Mouse (Mus musculus): ENCODE data around the gene Prox1. TPM values are rescaled to one million over a fixed set of nuclear protein-coding genes. Genes with fewer than 3 reads are reported as not detected.

The Prox1 gene
- 0.43 and 0.71 TPM in 2 replicates for polyA plus RNA-seq (2012; rRNA removed)

DNA sequence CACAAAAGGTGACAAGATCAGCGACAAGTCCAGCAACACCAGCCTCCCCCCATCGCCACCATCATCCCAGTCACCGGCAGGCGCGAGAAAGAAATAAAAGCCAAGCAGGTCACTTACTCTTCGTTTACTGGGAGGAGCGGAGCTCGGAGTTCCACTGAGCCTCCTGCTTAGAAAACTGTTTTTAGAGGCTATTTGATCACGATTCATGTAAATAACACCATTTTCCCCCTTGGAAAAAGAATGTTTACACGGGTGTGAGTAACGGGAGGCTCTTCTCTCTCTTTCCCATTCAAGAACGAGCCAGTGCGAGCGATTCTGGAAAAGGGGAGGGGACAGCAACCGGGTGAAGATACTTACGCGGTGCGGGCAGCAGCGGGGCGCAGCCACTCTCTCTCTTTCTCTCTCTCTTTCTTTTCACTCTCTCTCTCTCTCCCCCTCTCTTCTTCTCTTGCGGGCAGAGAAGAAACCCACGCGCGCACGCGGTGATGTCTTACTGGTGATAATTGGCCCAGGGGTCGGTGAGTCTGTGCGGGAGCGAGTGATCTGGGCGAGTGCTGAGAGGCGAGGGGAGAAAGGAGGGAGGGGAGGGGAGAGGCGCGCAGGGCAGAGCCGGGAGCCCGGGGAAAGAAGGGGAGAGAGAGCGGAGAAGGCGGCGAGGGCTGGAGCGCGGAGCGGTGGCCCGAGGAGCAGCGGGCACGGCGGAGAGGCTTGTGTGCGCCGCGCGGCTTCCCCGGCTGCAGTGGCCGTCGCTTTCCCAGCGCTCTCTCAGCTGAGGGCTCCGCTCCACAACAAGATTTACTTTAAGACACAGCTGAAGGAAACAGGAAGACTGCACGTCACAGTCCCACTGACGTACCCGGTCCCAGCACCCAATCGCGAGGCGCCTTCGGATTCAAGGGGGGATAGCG is at the start of gene Prox1:
TSS of gene Prox1 (minus strand) at position 804 of the 908 bp plus-strand sequence.
- Histone ChIP-seq H3K27me3 (ENCODE audit: control insufficient read depth, insufficient read depth, low read length) (peaks cover 32% of the 10 kb centered on the region), H3K27ac (ENCODE audit: control insufficient read depth, insufficient read depth, low read length) (no peak within 1 kb of the TSS), H3K4me3 (ENCODE audit: control insufficient read depth, insufficient read depth, low read length) (peak within 1 kb of the TSS; percentile 37), H3K4me1 (replicated peaks; ENCODE audit: control insufficient read depth, insufficient read depth, low read length) (no peaks in the 10 kb centered on the region), H3K36me3 (ENCODE audit: control insufficient read depth, insufficient read depth, low read length) (no peaks in the 10 kb centered on the region)
- TF ChIP-seq CTCF (IDR thresholded peaks at IDR 0.05; ENCODE audit: borderline replicate concordance, control insufficient read depth, extremely low read depth, insufficient read depth, low read length, poor library complexity): no peak
- TF ChIP-seq POLR2A (IDR thresholded peaks at IDR 0.05; ENCODE audit: control insufficient read depth, extremely low read depth, insufficient read depth, low read length, poor library complexity): no peak
- 3% methylated on average over 58 of the region's 62 CpGs for WGBS
- no peak for DNase-seq

DNA sequence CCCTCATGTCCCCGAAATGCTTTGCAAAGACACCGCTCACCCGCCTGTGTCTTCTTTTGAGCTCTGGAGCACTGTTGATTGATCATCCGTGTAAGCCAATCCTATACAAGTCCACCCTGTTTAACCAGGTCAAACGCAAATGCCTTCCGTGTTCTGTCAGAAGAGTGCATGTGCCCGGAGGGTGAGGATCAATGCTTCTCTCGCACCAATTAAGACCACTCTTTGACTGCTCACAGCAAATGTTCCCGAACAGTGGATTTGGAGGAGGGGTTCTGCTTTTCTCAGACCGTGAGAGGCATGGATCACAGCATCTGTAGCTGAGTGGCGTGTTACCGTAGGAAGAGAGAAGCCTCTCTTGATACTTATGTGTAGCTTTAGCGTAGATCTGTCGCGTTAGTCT is 46.1 kb upstream of the Prox1 start:
- DNase-seq: no peak
- H3K4me1 ChIP-seq (replicated peaks; ENCODE audit: control insufficient read depth, insufficient read depth, low read length): no peaks in the 10 kb centered on the region
- H3K36me3 ChIP-seq (ENCODE audit: control insufficient read depth, insufficient read depth, low read length): no peaks in the 10 kb centered on the region
- no peak overlapping the region for H3K4me3 ChIP-seq (ENCODE audit: control insufficient read depth, insufficient read depth, low read length)
- no peaks in the 10 kb centered on the region for H3K27me3 ChIP-seq (ENCODE audit: control insufficient read depth, insufficient read depth, low read length)
- no peak overlapping the region for H3K27ac ChIP-seq (ENCODE audit: control insufficient read depth, insufficient read depth, low read length)
- 92% methylated on average over 15 of the region's 15 CpGs for WGBS
- TF ChIP-seq POLR2A (IDR thresholded peaks at IDR 0.05; ENCODE audit: control insufficient read depth, extremely low read depth, insufficient read depth, low read length, poor library complexity) (no peak), CTCF (IDR thresholded peaks at IDR 0.05; ENCODE audit: borderline replicate concordance, control insufficient read depth, extremely low read depth, insufficient read depth, low read length, poor library complexity) (no peak)

DNA sequence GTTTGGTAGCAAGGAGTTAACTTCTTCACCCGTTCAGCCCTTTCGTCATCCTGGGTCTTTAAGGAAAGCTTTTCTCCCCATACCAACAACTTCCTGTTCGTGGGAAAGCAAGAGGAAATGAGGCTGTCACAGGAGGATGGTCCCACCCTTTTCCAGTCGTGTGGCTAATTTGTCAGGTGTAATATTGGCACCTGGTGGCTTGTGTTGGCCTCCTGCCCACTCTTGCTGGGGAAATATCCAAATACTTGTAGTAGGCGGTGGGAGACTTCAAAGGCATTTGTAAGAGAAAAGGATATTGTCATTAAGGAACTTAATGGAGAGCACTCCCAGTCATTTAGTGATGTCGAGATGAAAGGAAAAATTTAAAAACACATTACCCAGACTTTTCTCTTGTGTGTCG is 44.1 kb upstream of the Prox1 start:
- Histone ChIP-seq H3K4me3 (ENCODE audit: control insufficient read depth, insufficient read depth, low read length) (no peak overlapping the region), H3K4me1 (replicated peaks; ENCODE audit: control insufficient read depth, insufficient read depth, low read length) (no peaks in the 10 kb centered on the region), H3K36me3 (ENCODE audit: control insufficient read depth, insufficient read depth, low read length) (no peaks in the 10 kb centered on the region), H3K27ac (ENCODE audit: control insufficient read depth, insufficient read depth, low read length) (no peak overlapping the region), H3K27me3 (ENCODE audit: control insufficient read depth, insufficient read depth, low read length) (no peaks in the 10 kb centered on the region)
- WGBS: 52% methylated on average over 7 of the region's 7 CpGs
- TF ChIP-seq CTCF (IDR thresholded peaks at IDR 0.05; ENCODE audit: borderline replicate concordance, control insufficient read depth, extremely low read depth, insufficient read depth, low read length, poor library complexity): no peak
- DNase-seq: no peak

DNA sequence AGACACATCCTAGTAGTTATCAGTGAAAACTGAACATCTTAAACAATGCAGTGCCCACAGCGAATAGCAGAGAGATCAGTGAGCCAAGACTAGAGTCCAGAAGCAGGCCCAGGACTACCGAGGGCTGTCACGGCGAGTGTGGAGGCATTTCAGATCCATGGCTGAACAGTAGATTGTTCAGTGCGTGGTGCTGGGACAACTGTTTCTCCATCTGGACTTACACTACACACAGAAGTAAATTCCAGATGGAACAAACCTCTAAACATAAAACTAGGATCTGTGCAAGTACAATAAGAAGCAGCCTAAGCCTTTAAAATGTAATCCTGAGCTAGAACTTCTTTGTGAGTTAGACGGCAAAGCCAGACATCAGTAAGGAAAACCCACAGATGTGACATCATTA is 42.7 kb upstream of the Prox1 start:
- Histone ChIP-seq H3K27me3 (ENCODE audit: control insufficient read depth, insufficient read depth, low read length) (no peaks in the 10 kb centered on the region), H3K4me3 (ENCODE audit: control insufficient read depth, insufficient read depth, low read length) (no peak overlapping the region), H3K36me3 (ENCODE audit: control insufficient read depth, insufficient read depth, low read length) (no peaks in the 10 kb centered on the region), H3K4me1 (replicated peaks; ENCODE audit: control insufficient read depth, insufficient read depth, low read length) (no peaks in the 10 kb centered on the region), H3K27ac (ENCODE audit: control insufficient read depth, insufficient read depth, low read length) (no peak overlapping the region)
- TF ChIP-seq POLR2A (IDR thresholded peaks at IDR 0.05; ENCODE audit: control insufficient read depth, extremely low read depth, insufficient read depth, low read length, poor library complexity) (no peak), CTCF (IDR thresholded peaks at IDR 0.05; ENCODE audit: borderline replicate concordance, control insufficient read depth, extremely low read depth, insufficient read depth, low read length, poor library complexity) (no peak)
- 95% methylated on average over 6 of the region's 6 CpGs for WGBS
- DNase-seq: no peak

DNA sequence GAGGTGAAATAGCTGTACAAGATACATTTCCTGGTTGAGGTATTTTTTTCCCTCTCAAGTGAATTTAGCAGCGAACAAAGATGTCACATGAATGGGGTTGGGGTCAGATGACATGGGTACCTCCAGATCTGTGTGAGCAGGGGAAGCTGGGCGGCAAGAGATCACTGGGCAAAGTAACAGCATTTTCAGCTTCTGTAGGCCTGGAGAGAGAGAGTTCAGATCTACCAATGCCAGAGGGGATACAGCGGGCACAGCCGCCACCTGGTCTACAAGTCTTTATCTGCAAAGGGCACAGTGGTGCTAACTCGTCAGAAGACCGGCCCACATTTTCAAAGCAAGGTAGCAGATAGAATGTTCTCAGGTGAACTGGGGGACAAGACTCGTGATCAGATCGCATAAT is 36.7 kb upstream of the Prox1 start:
- H3K27me3 ChIP-seq (ENCODE audit: control insufficient read depth, insufficient read depth, low read length): no peaks in the 10 kb centered on the region
- H3K27ac ChIP-seq (ENCODE audit: control insufficient read depth, insufficient read depth, low read length): no peak overlapping the region
- 93% methylated on average over 8 of the region's 8 CpGs for WGBS
- no peak for TF ChIP-seq CTCF (IDR thresholded peaks at IDR 0.05; ENCODE audit: borderline replicate concordance, control insufficient read depth, extremely low read depth, insufficient read depth, low read length, poor library complexity)
- TF ChIP-seq POLR2A (IDR thresholded peaks at IDR 0.05; ENCODE audit: control insufficient read depth, extremely low read depth, insufficient read depth, low read length, poor library complexity): no peak
- DNase-seq: no peak
- no peaks in the 10 kb centered on the region for H3K36me3 ChIP-seq (ENCODE audit: control insufficient read depth, insufficient read depth, low read length)
- H3K4me3 ChIP-seq (ENCODE audit: control insufficient read depth, insufficient read depth, low read length): no peak overlapping the region
- no peaks in the 10 kb centered on the region for H3K4me1 ChIP-seq (replicated peaks; ENCODE audit: control insufficient read depth, insufficient read depth, low read length)

DNA sequence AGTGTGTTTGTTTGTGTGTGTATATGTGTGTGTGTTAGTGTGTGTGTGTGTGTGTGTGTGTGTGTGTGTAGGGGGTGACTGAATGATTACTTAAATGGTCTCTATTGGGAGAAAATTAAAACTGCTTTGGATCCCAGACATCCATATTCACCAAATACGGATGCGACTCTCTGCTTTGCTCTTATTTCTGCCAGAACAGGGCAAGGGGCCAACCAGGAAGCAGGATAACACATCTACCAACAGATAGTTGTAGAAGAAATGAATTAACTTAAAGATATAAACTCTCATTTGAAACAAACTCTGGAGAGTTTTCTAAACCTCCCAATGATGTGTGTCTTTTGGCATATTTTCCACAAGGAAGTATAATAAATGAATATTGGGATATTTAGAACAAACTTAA is 35.2 kb upstream of the Prox1 start:
- no peak for TF ChIP-seq POLR2A (IDR thresholded peaks at IDR 0.05; ENCODE audit: control insufficient read depth, extremely low read depth, insufficient read depth, low read length, poor library complexity)
- no peak for TF ChIP-seq CTCF (IDR thresholded peaks at IDR 0.05; ENCODE audit: borderline replicate concordance, control insufficient read depth, extremely low read depth, insufficient read depth, low read length, poor library complexity)
- H3K4me3 ChIP-seq (ENCODE audit: control insufficient read depth, insufficient read depth, low read length): no peak overlapping the region

More for the DNA sequence above, 35.2 kb upstream of the Prox1 start:
- no peaks in the 10 kb centered on the region for H3K27me3 ChIP-seq (ENCODE audit: control insufficient read depth, insufficient read depth, low read length)
- H3K27ac ChIP-seq (ENCODE audit: control insufficient read depth, insufficient read depth, low read length): no peak overlapping the region
- no peaks in the 10 kb centered on the region for H3K36me3 ChIP-seq (ENCODE audit: control insufficient read depth, insufficient read depth, low read length)
- WGBS: 94% methylated on average over 2 of the region's 2 CpGs
- DNase-seq: no peak
- no peaks in the 10 kb centered on the region for H3K4me1 ChIP-seq (replicated peaks; ENCODE audit: control insufficient read depth, insufficient read depth, low read length)
